20 mouse cellular contexts compared by ENCODE assay signal in the genomic region with DNA sequence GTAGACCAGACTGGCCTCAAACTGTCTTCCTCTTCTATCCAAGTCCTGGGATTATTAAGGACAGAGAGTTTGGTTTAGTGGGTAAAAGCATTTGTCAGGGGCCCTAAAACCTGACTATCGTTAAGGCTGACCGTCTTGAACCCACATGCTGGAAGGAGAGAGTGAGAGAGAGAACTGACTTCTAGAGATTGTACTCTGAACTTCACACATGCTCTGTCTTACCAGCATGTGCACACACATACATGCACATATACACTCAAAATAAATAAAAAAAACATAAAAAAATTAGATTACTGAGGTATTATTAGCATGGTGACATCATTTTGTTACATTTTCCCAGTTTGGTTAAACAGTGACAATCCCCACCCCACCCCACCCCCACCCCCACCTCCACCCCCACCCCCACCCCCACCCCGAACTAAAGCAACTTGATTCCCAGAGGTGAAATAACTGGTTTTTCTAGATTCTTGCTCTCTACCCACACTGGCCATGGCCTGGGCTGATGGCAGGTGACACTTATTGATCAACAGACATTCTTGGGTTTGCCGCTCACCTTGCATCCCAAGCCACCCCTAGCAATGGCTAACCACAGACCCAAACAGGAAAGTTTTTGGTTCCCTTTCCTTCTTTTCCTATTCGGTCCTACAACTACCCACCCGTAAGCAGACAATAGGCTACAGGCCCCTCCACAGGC. TPM values are rescaled to one million over a fixed set of nuclear protein-coding genes. Genes with fewer than 3 reads are reported as not detected.
A peak's percentile ranks its signal among the peaks of the same experiment; 100 is the strongest.
DNase-seq lines count a peak whose midpoint lies in the region; ATAC-seq and TF ChIP-seq lines count a peak whose summit lies in the region.
"Had no signal": no experiment of that assay in that cellular context is flagged by ENCODE, and none has a peak within 500 bp of the region (broad histone marks: within the 10 kb centered on the region; RNA-seq: fewer than 3 reads in every experiment).

No protein-coding gene starts in this region.

- no peak for TF ChIP-seq CTCF in kidney, adult 2 months (conservative IDR thresholded peaks at IDR 0.05; ENCODE audit: insufficient read depth, insufficient read length, low read depth, low read length)
- TF ChIP-seq CTCF in E14TG2a.4 (conservative IDR thresholded peaks at IDR 0.05; ENCODE audit: low read length), result no peak

- H3K9ac ChIP-seq in intestine, embryonic 15.5 days, result no peak overlapping the region
- no peak overlapping the region for H3K9ac ChIP-seq in liver, embryonic 11.5 days (ENCODE audit: low read depth, low read length)
- H3K9ac ChIP-seq: forebrain, embryonic 12.5 days; heart, embryonic 12.5 days; hindbrain, embryonic 13.5 days; liver, postnatal 0 days had no signal

- no peaks in the 10 kb centered on the region for H3K9me3 ChIP-seq in E14TG2a.4 (ENCODE audit: low read length)
- H3K9me3 ChIP-seq in intestine, embryonic 15.5 days, result no peaks in the 10 kb centered on the region
- no peaks in the 10 kb centered on the region for H3K9me3 ChIP-seq in liver, embryonic 11.5 days (ENCODE audit: control insufficient read depth, low read length)
- H3K9me3 ChIP-seq: forebrain, embryonic 12.5 days; heart, embryonic 12.5 days; hindbrain, embryonic 13.5 days had no signal

- no peak for TF ChIP-seq POLR2A in kidney, adult 2 months (IDR thresholded peaks at IDR 0.05; ENCODE audit: low read depth, low read length)

- peak overlapping the region; percentile 89 for H3K27ac ChIP-seq in kidney, adult 2 months (ENCODE audit: insufficient read depth, low read depth, low read length)
- H3K27ac ChIP-seq in intestine, embryonic 15.5 days, result 0 out of 2 replicates have a peak overlapping the region, but pooled peaks have one; percentile 14
- H3K27ac ChIP-seq in liver, embryonic 11.5 days (ENCODE audit: low read depth, low read length), result no peak overlapping the region
- H3K27ac ChIP-seq: forebrain, embryonic 12.5 days; hindbrain, embryonic 13.5 days had no signal

- H3K4me1 ChIP-seq in kidney, adult 2 months (ENCODE audit: control insufficient read depth, insufficient read depth, low read length), result peaks cover 13% of the 10 kb centered on the region; the same call in 1 of the 2 replicates
- peaks cover 29% of the 10 kb centered on the region for H3K4me1 ChIP-seq in E14TG2a.4 (replicated peaks; ENCODE audit: low read depth, low read length)
- H3K4me1 ChIP-seq in intestine, embryonic 15.5 days (replicated peaks), result no peaks in the 10 kb centered on the region; the same call in 1 of the 2 replicates
- no peaks in the 10 kb centered on the region for H3K4me1 ChIP-seq in liver, embryonic 11.5 days (replicated peaks; ENCODE audit: control insufficient read depth, insufficient read depth, low read length)
- H3K4me1 ChIP-seq: forebrain, embryonic 12.5 days; hindbrain, embryonic 13.5 days had no signal

- peak; percentile 46 for DNase-seq in kidney, adult 2 months
- no peak for DNase-seq in kidney, adult 18-20 months
- peak; percentile 30 for DNase-seq in kidney, postnatal 14 days
- no peak for DNase-seq in liver, embryonic 11.5 days (ENCODE audit: low spot score)
- no peak for DNase-seq in urinary bladder, postnatal 25 days (ENCODE audit: low spot score)
- DNase-seq: cerebellum, adult 8-10 months; gastrocnemius, postnatal 10 days; heart, adult 11 months; heart, postnatal 14 days; liver; liver, postnatal 0 days; lung, postnatal 36 days had no signal

- no peaks in the 10 kb centered on the region for H3K27me3 ChIP-seq in kidney, adult 2 months (replicated peaks; ENCODE audit: control insufficient read depth, insufficient read depth, low read length)
- H3K27me3 ChIP-seq in E14TG2a.4 (ENCODE audit: insufficient read depth, low read length), result no peaks in the 10 kb centered on the region
- H3K27me3 ChIP-seq in intestine, embryonic 15.5 days (replicated peaks), result no peaks in the 10 kb centered on the region
- no peaks in the 10 kb centered on the region for H3K27me3 ChIP-seq in liver, embryonic 11.5 days (replicated peaks; ENCODE audit: control insufficient read depth, insufficient read depth, low read length)
- H3K27me3 ChIP-seq: forebrain, embryonic 12.5 days; heart, embryonic 12.5 days; hindbrain, embryonic 13.5 days had no signal

- no peaks in the 10 kb centered on the region for H3K36me3 ChIP-seq in kidney, adult 2 months (ENCODE audit: control insufficient read depth, insufficient read depth, low read length)
- no peaks in the 10 kb centered on the region for H3K36me3 ChIP-seq in E14TG2a.4 (ENCODE audit: insufficient read depth, low read length)
- no peaks in the 10 kb centered on the region for H3K36me3 ChIP-seq in intestine, embryonic 15.5 days
- H3K36me3 ChIP-seq in liver, embryonic 11.5 days (ENCODE audit: control insufficient read depth, insufficient read depth, low read length), result no peaks in the 10 kb centered on the region
- H3K36me3 ChIP-seq: forebrain, embryonic 12.5 days; heart, embryonic 12.5 days; hindbrain, embryonic 13.5 days had no signal

- H3K4me2 ChIP-seq in intestine, embryonic 15.5 days (replicated peaks), result peak overlapping the region; percentile 30; the same call in 1 of the 2 replicates
- no peak overlapping the region for H3K4me2 ChIP-seq in liver, embryonic 11.5 days
- H3K4me2 ChIP-seq: forebrain, embryonic 12.5 days; heart, embryonic 12.5 days; hindbrain, embryonic 13.5 days had no signal

- WGBS in kidney, adult 2 months, result 69% methylated on average over 6 of the region's 6 CpGs
- 64% methylated on average over 6 of the region's 6 CpGs for WGBS in intestine, embryonic 15.5 days
- 69% methylated on average over 6 of the region's 6 CpGs for WGBS in liver, embryonic 11.5 days

- H3K4me3 ChIP-seq in kidney, adult 2 months (ENCODE audit: insufficient read depth, low read depth, low read length), result no peak overlapping the region
- H3K4me3 ChIP-seq in E14TG2a.4 (replicated peaks; ENCODE audit: low read length), result 0 out of 2 replicates have a peak overlapping the region, but pooled peaks have one; percentile 17
- no peak overlapping the region for H3K4me3 ChIP-seq in intestine, embryonic 15.5 days (replicated peaks)
- H3K4me3 ChIP-seq in liver, embryonic 11.5 days (ENCODE audit: low read depth, low read length), result no peak overlapping the region
- H3K4me3 ChIP-seq: forebrain, embryonic 12.5 days; heart, embryonic 12.5 days; hindbrain, embryonic 13.5 days; myocyte had no signal

- peak; percentile 88 for ATAC-seq in intestine, embryonic 15.5 days
- no peak for ATAC-seq in liver, embryonic 11.5 days (replicated peaks; ENCODE audit: low FRiP score)
- ATAC-seq: CD4-positive, CD25-positive, alpha-beta regulatory T cell, adult 4 months; inflammation-experienced regulatory T-cells, adult 6 months; liver, postnatal 0 days had no signal

RNA-seq across cellular contexts. Expression of a gene that starts 22.4 kb away (rescaled TPM):
- 35.6 and 38.4 TPM in 2 replicates for polyA plus RNA-seq in kidney, adult 2 months (2012; rRNA removed)
- polyA plus RNA-seq in intestine, embryonic 15.5 days (2015; fragmentation: Nextera tagmentation; extraction: Ambion mirVana), result 15.8 and 17.3 TPM in 2 replicates
- 4.6 and 5.3 TPM in 2 replicates for polyA plus RNA-seq in liver, embryonic 11.5 days (2014; fragmentation: Nextera tagmentation; extraction: Ambion mirVana)

Comparison
In these comparisons a context has a peak if more than half of its experiments do, and no peak if none do; other contexts are left out.
1. DNase-seq: peak in kidney, adult 2 months (single experiment) and kidney, postnatal 14 days (single experiment); none in kidney, adult 18-20 months (single experiment), liver, embryonic 11.5 days (single experiment) and urinary bladder, postnatal 25 days (single experiment).